Mouse (Mus musculus) urinary bladder, adult 2 months (tissue): ENCODE measurements around the gene Dchs2. TPM values are rescaled to one million over a fixed set of nuclear protein-coding genes. Genes with fewer than 3 reads are reported as not detected.

Source experiments
- polyA plus RNA-seq: library from polyadenylated mRNA; depleted of rRNA; stranded (reverse); fragments of >200 nt; gene quantifications from 2 replicates; pipeline ENCODE4 v1.2.3, GENCODE M21; 2012; rRNA removed

Gene Dchs2
- polyA plus RNA-seq, 1 experiment, result 0.17 TPM

Other genes starting within 250 kb of the Dchs2 start
- gene Lrat, start 224.0 kb upstream of the Dchs2 start, polyA plus RNA-seq, result 1.5 and 1.7 TPM in 2 replicates
- 0.44 TPM in 1 of 2 replicates, not detected in the other for gene Fgg, start 120.2 kb upstream of the Dchs2 start, polyA plus RNA-seq
- gene Fga, start 101.9 kb upstream of the Dchs2 start, polyA plus RNA-seq, result 0.27 TPM in 1 of 2 replicates, not detected in the other
- 0.01 and 0.25 TPM in 2 replicates for gene Fgb, start 78.1 kb upstream of the Dchs2 start, polyA plus RNA-seq
- 47.6 and 52.4 TPM in 2 replicates for gene Plrg1, start 72.4 kb upstream of the Dchs2 start, polyA plus RNA-seq